Mouse (Mus musculus): Measurements from ENCODE around the gene Sbno1. TPM values are rescaled to one million over a fixed set of nuclear protein-coding genes. Genes with fewer than 3 reads are reported as not detected.

The Sbno1 gene
- total and polyA plus RNA-seq, 3 experiments, result 32.4 to 500 (median 38.8) TPM

- TF ChIP-seq SIN3A (IDR thresholded peaks at IDR 0.05; ENCODE audit: low read length), result peak; percentile 53
- peak; percentile 73 for TF ChIP-seq GATA1 (IDR thresholded peaks at IDR 0.05; ENCODE audit: low read depth, low read length)
- TF ChIP-seq USF1 (IDR thresholded peaks at IDR 0.05; ENCODE audit: low read depth, low read length), result no peak
- TF ChIP-seq ELF1 (IDR thresholded peaks at IDR 0.05; ENCODE audit: low read depth, low read length), result no peak
- TF ChIP-seq MAZ (IDR thresholded peaks at IDR 0.05; ENCODE audit: low read depth, low read length), result no peak
- no peak for TF ChIP-seq TBP (IDR thresholded peaks at IDR 0.05; ENCODE audit: low read depth, low read length)
- TF ChIP-seq SMC3 (IDR thresholded peaks at IDR 0.05; ENCODE audit: low read depth, low read length), result no peak
- TF ChIP-seq MAX (IDR thresholded peaks at IDR 0.05; ENCODE audit: low read length), result no peak
- no peak for TF ChIP-seq ZNF384 (IDR thresholded peaks at IDR 0.05; ENCODE audit: low read depth, low read length)
- no peak for TF ChIP-seq MYC (IDR thresholded peaks at IDR 0.05; ENCODE audit: low read depth, low read length)
- no peak for TF ChIP-seq USF2 (IDR thresholded peaks at IDR 0.05; ENCODE audit: borderline replicate concordance in 1 of 2, insufficient read depth in 1 of 2, low read depth in 1 of 2, low read length in 2 of 2)
- no peak for TF ChIP-seq HCFC1 (IDR thresholded peaks at IDR 0.05; ENCODE audit: low read depth, low read length)
- TF ChIP-seq POLR2AphosphoS5 (IDR thresholded peaks at IDR 0.05; ENCODE audit: borderline replicate concordance, low read depth, low read length), result no peak
- TF ChIP-seq TCF12 (IDR thresholded peaks at IDR 0.05; ENCODE audit: low read depth, low read length), result peak; percentile 54
- peak in 1 of 2 experiments; percentile 31; a peak in 1 of 4 replicates for TF ChIP-seq EP300 (IDR thresholded peaks at IDR 0.05; ENCODE audit: low read depth in 1 of 2, low read length in 2 of 2)
Measured at GRCm38 (mm10) chr5:124418903-124419302, 6.9 kb downstream of the Sbno1 start (continued).

GRCm38 (mm10) chr5:124412163-124412562, 13.6 kb downstream of the Sbno1 start:
- H3K9ac ChIP-seq (ENCODE audit: control insufficient read depth, low read depth, low read length, poor library complexity, severe bottlenecking), result no peak overlapping the region
- peaks cover 0 to 7% of the 10 kb centered on the region in 2 experiments; a peak in 1 of 4 replicates for H3K4me1 ChIP-seq (ENCODE audit: control insufficient read depth in 1 of 2, insufficient read depth in 2 of 2, low read length in 2 of 2)
- H3K79me2 ChIP-seq (ENCODE audit: control insufficient read depth, insufficient read depth, low read length, poor library complexity), result peaks cover 16% of the 10 kb centered on the region
- peak; percentile 18 for DNase-seq (ENCODE audit: low read depth, low spot score)
- H3K36me3 ChIP-seq (ENCODE audit: control insufficient read depth in 1 of 2, insufficient read depth in 2 of 2, low read length in 2 of 2), result peaks cover 0 to 44% of the 10 kb centered on the region in 2 experiments; a peak in 3 of 4 replicates
- no peaks in the 10 kb centered on the region for H3K27me3 ChIP-seq (ENCODE audit: control insufficient read depth in 1 of 2, insufficient read depth in 2 of 2, low read length in 2 of 2)
- H3K9me3 ChIP-seq (replicated peaks; ENCODE audit: insufficient read depth, low read length), result no peaks in the 10 kb centered on the region
- H3K27ac ChIP-seq (ENCODE audit: control insufficient read depth, low read depth, low read length), result no peak overlapping the region
- TF ChIP-seq MYC (IDR thresholded peaks at IDR 0.05; ENCODE audit: low read depth, low read length) (no peak), ZKSCAN1 (IDR thresholded peaks at IDR 0.05; ENCODE audit: low read depth, low read length) (no peak), BHLHE40 (IDR thresholded peaks at IDR 0.05; ENCODE audit: borderline replicate concordance, low read depth, low read length) (no peak), SIN3A (IDR thresholded peaks at IDR 0.05; ENCODE audit: low read length) (peak; percentile 36; the same call in 1 of the 2 replicates), RCOR1 (IDR thresholded peaks at IDR 0.05; ENCODE audit: low read depth, low read length) (peak; percentile 47), GABPA (IDR thresholded peaks at IDR 0.05; ENCODE audit: low read depth, low read length) (no peak), USF2 (IDR thresholded peaks at IDR 0.05; ENCODE audit: borderline replicate concordance in 1 of 2, insufficient read depth in 1 of 2, low read depth in 1 of 2, low read length in 2 of 2) (no peak), NELFE (IDR thresholded peaks at IDR 0.05; ENCODE audit: low read depth, low read length) (no peak), MAZ (IDR thresholded peaks at IDR 0.05; ENCODE audit: low read depth, low read length) (no peak), MAFK (IDR thresholded peaks at IDR 0.05; ENCODE audit: borderline replicate concordance, low read depth, low read length) (no peak), JUND (IDR thresholded peaks at IDR 0.05; ENCODE audit: low read depth, low read length) (no peak), ZC3H11A (IDR thresholded peaks at IDR 0.05; ENCODE audit: low read depth, low read length) (no peak), E2F4 (IDR thresholded peaks at IDR 0.05; ENCODE audit: borderline replicate concordance, low read depth, low read length) (no peak), SMC3 (IDR thresholded peaks at IDR 0.05; ENCODE audit: low read depth, low read length) (no peak), POLR2AphosphoS2 (IDR thresholded peaks at IDR 0.05; ENCODE audit: low read length) (no peak), NRF1 (IDR thresholded peaks at IDR 0.05; ENCODE audit: insufficient read depth, low read depth, low read length, poor library complexity, severe bottlenecking) (no peak), ZNF384 (IDR thresholded peaks at IDR 0.05; ENCODE audit: low read depth, low read length) (no peak), MYB (IDR thresholded peaks at IDR 0.05; ENCODE audit: low read depth, low read length) (peak; percentile 35; the same call in 1 of the 2 replicates), EP300 (IDR thresholded peaks at IDR 0.05; ENCODE audit: low read depth in 1 of 2, low read length in 2 of 2) (peak in 1 of 2 experiments; percentile 44; a peak in 1 of 4 replicates), POLR2A (IDR thresholded peaks at IDR 0.05; ENCODE audit: control insufficient read depth in 1 of 2, insufficient read depth in 1 of 2, low read depth in 1 of 2, low read length in 2 of 2, poor library complexity in 1 of 2) (no peak), TBP (IDR thresholded peaks at IDR 0.05; ENCODE audit: low read depth, low read length) (no peak), TAL1 (IDR thresholded peaks at IDR 0.05; ENCODE audit: low read length) (no peak), ETS1 (IDR thresholded peaks at IDR 0.05; ENCODE audit: low read depth, low read length) (0 out of 2 replicates have a peak, but pooled peaks have one; percentile 7)
- no peak overlapping the region for H3K4me3 ChIP-seq (ENCODE audit: control insufficient read depth in 1 of 2, insufficient read depth in 1 of 2, low read depth in 2 of 2, low read length in 2 of 2)

All from MEL (cell line).